Mouse (Mus musculus): ENCODE results near the gene Gja10. TPM values are rescaled to one million over a fixed set of nuclear protein-coding genes. Genes with fewer than 3 reads are reported as not detected.
A peak's percentile ranks its signal among the peaks of the same experiment; 100 is the strongest.

The Gja10 gene
- not detected in 2 replicates for total RNA-seq (2015)
- total RNA-seq (2017), result not detected in 2 replicates

DNA sequence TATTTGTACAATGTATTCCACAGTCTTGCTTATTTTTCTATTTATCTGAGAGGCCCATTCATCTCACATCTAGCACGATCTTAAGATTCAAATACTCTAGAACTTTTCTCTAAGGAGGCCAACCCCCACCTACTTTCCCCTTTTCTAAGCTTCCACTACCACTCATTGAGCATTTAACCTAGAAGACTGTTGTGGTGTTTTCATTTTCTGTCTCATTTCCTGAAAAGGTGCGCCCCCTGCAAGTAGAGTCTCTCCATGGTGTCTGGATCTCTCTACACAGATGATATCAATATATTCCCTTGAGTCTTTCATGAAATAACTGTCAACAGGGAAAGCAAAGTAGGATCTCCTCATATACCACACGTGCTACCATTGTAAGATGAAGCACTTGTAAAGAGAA lies at the start of gene Gja10:
Gja10 (minus strand) TSS at position 101 of the 400 bp plus-strand sequence.
- ATAC-seq (ENCODE audit: poor library complexity, severe bottlenecking), result no peak

DNA sequence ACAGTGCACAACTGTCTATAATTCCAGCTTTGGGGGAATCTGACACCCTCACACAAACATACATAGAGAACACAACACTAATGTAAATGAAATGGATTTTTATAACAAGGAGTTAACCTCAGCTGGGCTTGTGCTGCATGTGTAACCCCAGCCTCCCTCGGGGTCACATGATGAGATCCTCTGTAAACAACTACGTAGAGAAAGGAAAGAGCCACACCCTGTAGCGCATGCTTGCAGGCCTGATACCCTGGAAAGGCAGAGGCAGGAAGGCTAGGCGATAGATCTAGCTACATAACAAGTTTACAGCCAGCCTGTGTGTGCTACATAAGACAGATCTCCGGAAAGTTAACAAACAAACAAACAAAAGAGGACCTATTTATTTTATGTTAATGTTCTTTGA lies 49.1 kb upstream of the Gja10 start:
- ATAC-seq (ENCODE audit: poor library complexity, severe bottlenecking), result no peak

- ATAC-seq (ENCODE audit: poor library complexity, severe bottlenecking), result no peak
These were observed 19.1 kb upstream of the Gja10 start for GRCm38 (mm10) chr4:32621637-32622036.

DNA sequence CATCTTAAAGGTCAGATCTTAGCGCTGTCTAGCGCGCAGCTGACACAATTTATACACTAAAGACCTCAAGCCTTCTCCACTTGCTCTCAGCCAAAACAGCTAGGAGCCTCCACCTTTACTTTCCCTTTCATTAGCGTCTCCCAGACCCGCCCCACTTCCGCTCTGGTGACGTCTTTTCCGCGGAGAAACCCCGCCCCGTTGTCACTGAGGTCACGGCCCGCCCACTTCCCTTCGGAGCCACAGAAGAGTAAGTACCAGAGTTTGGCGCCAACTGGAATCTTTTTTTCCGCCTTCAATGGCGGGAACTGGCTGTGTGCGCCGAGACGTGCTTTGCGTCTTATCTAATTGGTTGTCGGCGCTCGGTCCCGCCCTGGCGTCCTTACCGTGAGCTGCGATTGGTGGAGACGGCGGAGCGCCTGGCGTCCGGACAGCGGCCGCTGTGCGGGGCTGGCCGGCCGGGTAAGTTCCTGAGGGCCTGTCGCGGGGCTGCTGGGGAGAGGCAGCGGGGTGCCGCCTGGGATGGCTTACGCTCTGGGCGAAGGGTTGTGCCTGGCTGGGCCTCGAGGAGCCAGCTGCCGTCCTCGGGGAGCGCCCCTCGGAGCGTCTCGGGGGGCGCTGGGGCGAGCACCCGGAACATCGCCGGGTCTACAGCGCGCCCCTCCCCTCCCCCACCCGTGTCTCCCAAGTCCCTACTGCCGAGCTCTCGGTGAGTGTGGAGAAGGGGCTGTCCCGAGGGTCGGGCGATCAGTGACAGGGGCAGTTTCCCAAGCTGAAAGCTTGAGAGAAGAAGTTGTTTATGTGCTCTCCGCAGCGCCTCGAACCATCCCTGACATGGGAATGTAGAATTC lies 12.7 kb upstream of the Gja10 start, which contains the start of gene Casp8ap2:
Casp8ap2 (plus strand) TSS at position 418 of the 848 bp plus-strand sequence.
- ATAC-seq (ENCODE audit: poor library complexity, severe bottlenecking), result peak; percentile 98

DNA sequence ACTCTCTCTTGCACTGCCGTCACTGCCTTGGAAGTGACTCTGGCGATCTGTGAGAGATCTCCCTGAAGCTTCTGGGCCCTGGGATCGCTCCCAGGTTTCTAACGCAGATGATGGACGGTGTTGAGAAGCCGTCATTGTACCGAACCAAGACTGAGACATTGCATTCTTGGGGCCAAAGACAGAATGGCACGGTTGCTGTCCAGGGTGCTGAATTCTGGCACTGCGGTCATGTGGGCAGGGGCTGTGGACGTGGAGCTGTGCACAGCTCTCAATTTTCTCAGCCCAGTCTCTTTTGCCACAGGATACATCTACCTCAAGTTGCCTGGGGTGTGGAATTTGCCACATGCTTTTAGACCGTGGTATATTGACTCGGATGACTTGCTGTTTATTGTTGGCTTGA lies 1.4 kb downstream of the Gja10 start:
- peak; percentile 59; the same call in 1 of the 2 replicates for ATAC-seq (ENCODE audit: poor library complexity, severe bottlenecking)

DNA sequence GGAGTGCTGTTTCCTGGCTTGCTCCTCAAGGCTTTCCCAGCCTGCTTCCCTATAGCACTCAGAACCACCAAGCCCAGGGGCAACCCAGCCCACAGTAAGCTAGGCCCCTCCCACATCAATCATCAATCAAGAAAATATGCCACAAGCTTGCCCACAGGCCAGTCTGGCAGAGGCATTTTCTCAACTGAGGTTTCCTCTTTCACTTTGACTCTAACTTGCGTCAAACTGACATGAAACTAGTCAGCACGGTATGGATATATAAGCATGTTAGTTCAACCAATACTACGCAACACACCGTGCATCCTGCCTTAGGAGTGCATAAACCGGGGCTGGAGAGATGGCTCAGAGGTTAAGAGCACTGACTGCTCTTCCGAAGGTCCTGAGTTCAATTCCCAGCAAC lies 14.3 kb downstream of the Gja10 start:
- ATAC-seq (ENCODE audit: poor library complexity, severe bottlenecking), result peak; percentile 78

GRCm38 (mm10) chr4:32587543-32587942 lies 15.0 kb downstream of the Gja10 start:
- peak; percentile 31 for ATAC-seq (ENCODE audit: poor library complexity, severe bottlenecking)

DNA sequence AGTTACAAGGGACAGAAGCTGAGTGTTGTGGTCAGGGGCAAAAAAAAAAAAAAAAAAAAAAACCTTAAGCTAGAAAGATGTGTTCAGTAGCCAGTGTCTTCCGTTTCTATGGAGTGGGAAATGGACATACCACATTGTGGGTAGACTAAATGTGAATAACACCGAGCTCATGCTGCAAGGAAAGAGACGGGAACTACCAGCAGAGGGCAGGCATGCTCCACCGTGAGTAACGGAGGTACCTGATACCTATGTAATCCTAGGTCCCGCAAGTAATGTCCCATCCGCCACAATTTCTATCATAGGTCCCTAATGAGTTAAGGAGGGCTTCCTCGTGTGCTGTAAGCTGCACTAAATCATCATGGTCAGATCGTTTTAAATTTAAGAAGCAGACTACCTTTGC lies 16.0 kb downstream of the Gja10 start:
- ATAC-seq (ENCODE audit: poor library complexity, severe bottlenecking), result peak; percentile 78

GRCm38 (mm10) chr4:32584181-32584580 lies 18.4 kb downstream of the Gja10 start:
- no peak for ATAC-seq (ENCODE audit: poor library complexity, severe bottlenecking)

DNA sequence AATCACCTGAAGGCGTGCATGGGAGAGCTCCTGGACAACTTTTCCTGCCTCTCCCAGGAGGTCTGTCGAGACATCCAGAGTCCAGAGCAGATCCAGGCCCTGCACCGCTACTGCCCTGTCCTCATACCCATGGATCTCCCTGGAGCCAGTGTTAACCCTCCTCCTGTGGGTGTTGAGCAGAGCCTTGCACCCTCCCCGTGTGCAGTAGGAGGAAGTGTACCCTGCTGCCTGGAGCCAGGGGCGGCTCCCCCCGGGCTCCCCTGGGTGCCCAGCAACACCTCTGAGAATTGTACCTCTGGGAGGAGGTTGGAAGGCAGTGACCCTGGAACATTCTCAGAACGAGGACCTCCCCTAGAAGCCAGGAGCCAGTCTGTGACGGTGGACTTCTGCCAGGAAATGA lies 22.7 kb downstream of the Gja10 start:
- ATAC-seq (ENCODE audit: poor library complexity, severe bottlenecking), result peak; percentile 53

DNA sequence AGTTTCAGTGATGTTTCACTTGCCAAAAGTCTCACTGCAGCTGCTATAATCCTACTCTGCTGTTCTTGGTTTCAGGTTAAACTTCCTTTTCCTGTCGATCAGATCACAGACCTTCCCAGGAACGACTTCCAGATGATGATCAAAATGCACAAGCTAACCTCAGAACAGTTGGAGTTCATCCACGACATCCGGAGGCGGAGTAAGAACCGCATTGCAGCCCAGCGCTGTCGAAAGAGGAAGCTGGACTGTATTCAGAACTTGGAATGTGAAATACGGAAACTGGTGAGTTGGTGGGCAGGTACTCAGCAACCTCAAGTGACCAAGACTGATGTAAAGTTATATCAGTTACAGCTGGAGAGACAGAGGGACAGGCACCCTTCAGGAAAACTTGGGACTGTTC lies 27.4 kb downstream of the Gja10 start:
- peak; percentile 89 for ATAC-seq (ENCODE audit: poor library complexity, severe bottlenecking)

GRCm38 (mm10) chr4:32574604-32575003 lies 28.0 kb downstream of the Gja10 start:
- ATAC-seq (ENCODE audit: poor library complexity, severe bottlenecking), result no peak

DNA sequence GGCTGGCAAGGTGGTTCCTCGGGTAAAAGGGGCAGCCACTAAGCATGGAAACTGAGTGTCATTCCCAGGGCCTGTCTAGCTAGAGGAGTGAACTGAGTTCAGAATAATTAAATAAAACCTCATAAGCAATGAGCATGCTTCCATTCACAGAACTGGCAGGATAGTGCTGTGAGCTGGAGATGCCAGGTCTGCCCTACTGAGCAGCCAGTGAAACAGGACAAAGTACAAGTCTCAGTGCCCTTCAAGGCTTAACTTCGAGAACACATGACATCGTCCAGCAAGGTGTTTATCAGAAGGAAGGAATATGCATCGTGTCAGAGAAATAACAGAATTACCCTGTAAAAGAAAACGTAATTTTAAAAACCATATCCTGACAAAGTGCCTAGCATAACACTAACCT lies 29.0 kb downstream of the Gja10 start:
- ATAC-seq (ENCODE audit: poor library complexity, severe bottlenecking), result no peak

GRCm38 (mm10) chr4:32572118-32572517 lies 30.4 kb downstream of the Gja10 start:
- ATAC-seq (ENCODE audit: poor library complexity, severe bottlenecking), result peak; percentile 51

GRCm38 (mm10) chr4:32571441-32571840 lies 31.1 kb downstream of the Gja10 start:
- ATAC-seq (ENCODE audit: poor library complexity, severe bottlenecking), result no peak

GRCm38 (mm10) chr4:32570939-32571317 lies 31.6 kb downstream of the Gja10 start:
- no peak for ATAC-seq (ENCODE audit: poor library complexity, severe bottlenecking)

DNA sequence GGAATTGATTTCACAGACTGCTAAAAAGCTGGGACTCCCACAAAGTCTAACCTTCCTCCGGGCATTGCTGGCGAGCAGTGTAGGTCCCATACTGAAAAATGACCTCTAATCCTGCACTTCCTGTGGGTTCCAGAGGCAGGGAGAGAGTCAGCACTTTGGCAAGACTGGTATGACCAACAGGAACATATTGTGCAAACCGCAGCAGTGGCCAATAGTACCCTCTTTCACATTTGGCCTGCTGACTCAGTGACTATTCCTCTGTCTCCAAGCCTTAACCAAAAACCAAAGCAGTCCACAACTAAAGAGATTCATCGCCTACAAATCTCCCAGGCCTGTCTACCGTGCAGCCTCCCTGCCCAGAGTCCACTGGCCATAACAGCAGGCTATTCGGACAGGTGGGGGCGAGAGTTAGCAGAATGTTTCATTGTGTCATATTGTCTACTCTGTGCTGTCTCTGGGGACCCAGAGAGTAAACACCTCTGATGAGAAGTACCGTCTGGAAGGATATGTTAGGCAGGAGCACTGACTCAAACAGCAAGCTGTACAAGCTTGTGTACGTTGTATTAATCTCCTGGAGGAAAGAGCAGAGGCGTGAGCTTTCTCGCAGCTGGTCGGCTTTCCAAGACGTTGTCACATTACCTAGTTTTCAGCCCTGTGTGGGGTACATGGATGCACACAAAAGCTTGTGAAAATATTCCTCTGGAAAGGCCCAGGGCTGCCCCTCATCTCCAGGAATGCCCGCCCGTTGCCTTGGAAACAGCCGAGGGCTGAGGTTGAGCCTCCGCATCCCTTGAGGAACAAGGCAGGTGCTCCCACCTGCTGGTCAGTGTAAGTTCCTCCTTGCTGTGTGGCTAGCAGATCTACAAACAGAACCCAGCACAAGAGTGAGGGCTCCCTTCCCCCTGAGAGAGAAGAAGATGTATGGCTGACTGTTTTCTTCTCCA lies 32.3 kb downstream of the Gja10 start:
- ATAC-seq (ENCODE audit: poor library complexity, severe bottlenecking), result peak; percentile 81

DNA sequence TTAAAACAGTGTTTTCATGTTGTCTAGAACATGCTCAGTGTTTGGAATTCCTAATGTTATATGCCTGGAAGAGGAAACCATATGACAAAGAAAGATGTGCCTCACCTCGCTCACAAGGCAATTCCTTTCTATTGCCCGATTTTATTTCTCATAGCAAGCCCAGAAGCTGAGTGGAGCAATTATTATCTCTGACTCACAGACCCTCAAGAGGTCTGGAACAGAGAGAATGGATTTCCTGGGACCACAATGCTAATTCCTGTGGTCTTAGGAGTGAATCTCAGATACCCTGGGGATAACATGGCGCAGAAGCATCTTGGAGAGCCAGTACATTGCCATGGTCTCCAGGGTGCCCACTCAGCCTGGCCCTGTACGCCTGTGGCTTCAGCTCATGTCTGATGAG lies 33.5 kb downstream of the Gja10 start:
- no peak for ATAC-seq (ENCODE audit: poor library complexity, severe bottlenecking)

- ATAC-seq (ENCODE audit: poor library complexity, severe bottlenecking), result peak; percentile 88
These were observed 37.6 kb downstream of the Gja10 start for GRCm38 (mm10) chr4:32564918-32565317.

DNA sequence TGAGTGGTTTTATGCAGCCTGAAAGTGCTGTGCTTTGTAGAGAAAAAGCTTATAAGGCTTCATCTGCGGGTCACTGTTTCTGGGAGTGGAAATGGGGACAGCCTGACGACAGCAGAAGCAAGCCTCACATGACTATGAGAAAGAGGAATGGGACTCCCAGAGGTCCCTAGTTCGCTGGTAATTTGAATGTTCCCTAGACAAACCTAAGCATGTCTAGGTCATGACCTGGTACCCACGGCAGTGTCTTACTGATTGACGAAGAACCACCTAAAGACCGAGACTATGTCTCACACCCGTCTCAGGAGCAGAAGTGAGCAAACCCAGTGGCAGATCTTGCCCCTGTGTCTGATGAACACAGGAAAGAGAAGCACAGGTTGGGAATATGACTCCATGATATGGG lies 38.1 kb downstream of the Gja10 start:
- peak; percentile 43 for ATAC-seq (ENCODE audit: poor library complexity, severe bottlenecking)

DNA sequence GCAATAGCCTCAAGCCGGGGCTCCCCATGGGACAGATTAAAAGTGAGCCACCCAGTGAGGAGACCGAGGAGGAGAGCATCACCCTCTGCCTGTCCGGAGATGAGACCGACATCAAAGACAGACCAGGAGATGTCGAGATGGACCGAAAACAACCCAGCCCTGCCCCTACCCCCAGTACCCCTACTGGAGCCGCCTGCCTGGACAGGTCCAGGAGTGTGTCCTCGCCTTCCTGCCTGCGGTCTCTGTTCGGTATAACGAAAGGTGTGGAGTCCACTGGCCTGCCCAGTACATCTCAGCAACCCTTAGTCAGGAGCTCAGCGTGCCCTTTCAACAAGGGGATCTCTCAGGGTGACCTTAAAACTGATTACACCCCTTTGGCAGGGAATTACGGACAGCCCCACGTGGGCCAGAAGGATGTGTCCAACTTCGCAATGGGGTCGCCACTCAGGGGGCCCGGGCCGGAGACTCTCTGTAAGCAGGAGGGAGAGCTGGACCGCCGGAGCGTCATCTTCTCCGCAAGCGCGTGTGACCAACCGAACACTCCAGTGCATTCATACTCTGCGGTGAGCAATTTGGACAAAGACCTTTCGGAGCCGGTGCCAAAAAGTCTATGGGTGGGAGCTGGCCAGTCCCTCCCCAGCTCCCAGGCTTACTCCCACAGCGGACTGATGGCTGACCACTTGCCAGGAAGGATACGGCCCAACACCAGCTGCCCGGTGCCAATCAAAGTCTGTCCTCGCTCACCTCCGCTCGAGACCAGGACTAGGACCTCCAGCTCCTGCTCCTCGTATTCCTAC lies 40.0 kb downstream of the Gja10 start:
- ATAC-seq (ENCODE audit: poor library complexity, severe bottlenecking), result no peak
